Mouse (Mus musculus) macrophage (primary cell): ENCODE measurements around the gene Rbm20. TPM values are rescaled to one million over a fixed set of nuclear protein-coding genes. Genes with fewer than 3 reads are reported as not detected.
"Not testable (repeated sequence)": the region's sequence is repeated elsewhere in the genome, so short reads cannot be mapped to it uniquely, and the experiment has no call there.

ENCODE experiments used
- H3K27ac ChIP-seq: fragments of 350-480 bp; formaldehyde crosslinking; 2 replicates; pipeline ENCODE4 v1.9.0; 2021
- H3K36me3 ChIP-seq: fragments of 350-480 bp; formaldehyde crosslinking; 2 replicates; pipeline ENCODE4 v1.9.0; 2021; ENCODE audit errors: inconsistent target
- H3K4me3 ChIP-seq: fragments of 350-480 bp; formaldehyde crosslinking; 2 replicates; pipeline ENCODE4 v1.9.0; 2021; ENCODE audit errors: inconsistent target
- H3K79me2 ChIP-seq: fragments of 350-480 bp; formaldehyde crosslinking; 2 replicates; pipeline ENCODE4 v1.9.0; 2021; ENCODE audit errors: inconsistent target
- WGBS: methylation state at CpG from one replicate; pipeline ENCODE4 v1.1.7; 2026; ENCODE audit warnings: inconsistent platforms; ENCODE audit not compliant: missing documents; 5-methylcytosine and 5-hydroxymethylcytosine counted together
- polyA plus RNA-seq: library from polyadenylated mRNA; stranded (reverse); fragments of 250-400 nt; gene quantifications from 3 replicates; pipeline ENCODE4 v1.2.4, GENCODE M21; 2018; ENCODE audit warnings: inconsistent platforms

Rbm20 gene
- polyA plus RNA-seq, 1 experiment from 2014 or later: not detected

GRCm38 (mm10) chr19:53898046-53898445, 220.9 kb downstream of the Rbm20 start:
- H3K4me3 ChIP-seq: no peak overlapping the region

GRCm38 (mm10) chr19:53898498-53898897, 221.4 kb downstream of the Rbm20 start:
- 90% methylated on average over 4 of the region's 4 CpGs for WGBS
- H3K27ac ChIP-seq: no peak overlapping the region

More at GRCm38 (mm10) chr19:53898046-53898445, 220.9 kb downstream of the Rbm20 start:
- Histone ChIP-seq H3K27ac (no peak overlapping the region), H3K36me3 (no peaks in the 10 kb centered on the region), H3K79me2 (no peaks in the 10 kb centered on the region)
- 79% methylated on average over 5 of the region's 5 CpGs for WGBS

GRCm38 (mm10) chr19:53898970-53899900, 222.1 kb downstream of the Rbm20 start:
- Histone ChIP-seq H3K36me3 (no peaks in the 10 kb centered on the region), H3K79me2 (no peaks in the 10 kb centered on the region), H3K4me3 (no peak overlapping the region), H3K27ac (no peak overlapping the region)
- WGBS: 83% methylated on average over 24 of the region's 25 CpGs

More at GRCm38 (mm10) chr19:53898498-53898897, 221.4 kb downstream of the Rbm20 start:
- Histone ChIP-seq H3K36me3 (no peaks in the 10 kb centered on the region), H3K4me3 (no peak overlapping the region), H3K79me2 (no peaks in the 10 kb centered on the region)

GRCm38 (mm10) chr19:53899941-53900610, 223.0 kb downstream of the Rbm20 start:
- Histone ChIP-seq H3K79me2 (peaks cover 8% of the 10 kb centered on the region), H3K27ac (no peak overlapping the region), H3K36me3 (no peaks in the 10 kb centered on the region), H3K4me3 (no peak overlapping the region)
- 50% methylated on average over 14 of the region's 14 CpGs for WGBS

GRCm38 (mm10) chr19:53901931-53902738, 225.0 kb downstream of the Rbm20 start:
- Histone ChIP-seq H3K79me2 (peaks cover 16% of the 10 kb centered on the region), H3K27ac (peak overlapping the region; percentile 65), H3K36me3 (no peaks in the 10 kb centered on the region), H3K4me3 (peak overlapping the region; percentile 27; the same call in 1 of the 2 replicates)
- WGBS: 55% methylated on average over 15 of the region's 15 CpGs

- WGBS: under 1% methylated on average over 60 of the region's 61 CpGs
- H3K36me3 ChIP-seq: no peaks in the 10 kb centered on the region
- H3K27ac ChIP-seq: peak overlapping the region; percentile 65
- H3K79me2 ChIP-seq: peaks cover 16% of the 10 kb centered on the region
- peak overlapping the region; percentile 27; the same call in 1 of the 2 replicates for H3K4me3 ChIP-seq
Measured at GRCm38 (mm10) chr19:53902739-53903487, 225.8 kb downstream of the Rbm20 start.

- Histone ChIP-seq H3K4me3 (peak overlapping the region; percentile 61), H3K36me3 (no peaks in the 10 kb centered on the region), H3K79me2 (peaks cover 16% of the 10 kb centered on the region), H3K27ac (peak overlapping the region; percentile 51)
- WGBS: under 1% methylated on average over 83 of the region's 83 CpGs
Measured at GRCm38 (mm10) chr19:53903507-53904321, 226.6 kb downstream of the Rbm20 start.

GRCm38 (mm10) chr19:53904833-53905480, 227.9 kb downstream of the Rbm20 start:
- peak overlapping the region; percentile 61 for H3K4me3 ChIP-seq
- H3K79me2 ChIP-seq: peaks cover 16% of the 10 kb centered on the region
- H3K27ac ChIP-seq: no peak overlapping the region

GRCm38 (mm10) chr19:53906033-53906702, 229.1 kb downstream of the Rbm20 start:
- Histone ChIP-seq H3K79me2 (peaks cover 16% of the 10 kb centered on the region), H3K27ac (no peak overlapping the region), H3K4me3 (peak overlapping the region; percentile 8; the same call in 1 of the 2 replicates), H3K36me3 (0 out of 2 replicates have a peak, but pooled peaks cover 10% of the 10 kb centered on the region)
- WGBS: 0% methylated on average over 6 of the region's 6 CpGs

More at GRCm38 (mm10) chr19:53904833-53905480, 227.9 kb downstream of the Rbm20 start:
- 14% methylated on average over 7 of the region's 7 CpGs for WGBS
- 0 out of 2 replicates have a peak, but pooled peaks cover 10% of the 10 kb centered on the region for H3K36me3 ChIP-seq

GRCm38 (mm10) chr19:53906703-53907070, 229.6 kb downstream of the Rbm20 start:
- H3K4me3 ChIP-seq: not testable (repeated sequence)

GRCm38 (mm10) chr19:53914950-53915349, 237.8 kb downstream of the Rbm20 start:
- 98% methylated on average over 4 of the region's 4 CpGs for WGBS
- no peak overlapping the region for H3K4me3 ChIP-seq
- no peaks in the 10 kb centered on the region for H3K79me2 ChIP-seq
- no peaks in the 10 kb centered on the region for H3K36me3 ChIP-seq
- H3K27ac ChIP-seq: no peak overlapping the region

More at GRCm38 (mm10) chr19:53906703-53907070, 229.6 kb downstream of the Rbm20 start:
- not testable (repeated sequence) for H3K36me3 ChIP-seq, H3K27ac ChIP-seq
- H3K79me2 ChIP-seq: peaks cover 16% of the 10 kb centered on the region
